Mouse (Mus musculus): Measurements from ENCODE around the gene Dact1.

Gene Dact1

DNA sequence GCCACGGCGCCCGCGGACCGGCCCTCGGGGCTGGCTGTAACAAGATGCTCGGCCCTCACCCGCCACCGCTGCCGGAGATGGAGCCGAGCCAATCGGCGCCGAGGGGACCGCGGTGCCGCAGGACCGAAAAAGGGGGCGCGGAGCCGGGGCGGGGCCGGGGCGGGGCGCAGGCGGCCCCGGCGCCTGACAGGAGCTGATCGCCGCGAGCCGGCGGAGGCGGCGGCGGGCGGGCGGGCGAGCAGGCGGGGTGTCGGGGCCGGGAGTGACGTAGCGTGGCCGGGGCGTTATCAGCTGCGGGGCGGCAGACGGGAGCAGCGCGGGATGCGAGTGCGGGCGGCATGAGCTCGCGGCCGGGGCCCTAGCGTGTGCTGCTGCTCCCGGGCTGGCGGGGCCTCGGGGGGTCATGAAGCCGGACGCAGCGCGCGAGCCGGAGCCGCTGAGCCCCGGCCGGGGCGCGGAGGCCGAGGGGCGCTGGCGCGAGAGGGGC, at the start of gene Dact1:
Dact1 (plus strand) TSS at position 304 of the 487 bp plus-strand sequence.
- DNase-seq (ENCODE audit: extremely low read depth, low read depth) = no peak

DNA sequence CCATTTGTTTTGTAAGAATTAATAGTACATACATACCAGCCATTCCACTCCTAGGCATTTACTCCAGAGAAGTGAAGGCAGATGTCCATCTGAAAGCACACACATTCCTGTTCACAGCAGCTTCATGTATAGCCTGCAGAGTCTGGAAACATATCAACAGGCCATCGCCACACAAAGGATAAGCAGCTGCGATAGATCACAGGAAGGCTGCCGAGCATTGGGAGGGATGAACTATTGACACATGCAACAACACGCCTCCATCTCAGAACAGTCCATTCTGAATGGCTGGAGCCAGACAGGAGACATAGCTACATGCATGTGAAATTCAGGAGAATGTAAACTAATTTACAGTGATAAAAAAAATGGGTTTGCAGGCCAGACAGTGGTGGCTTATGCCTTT, 45.5 kb upstream of the Dact1 start:
- DNase-seq (ENCODE audit: extremely low read depth, low read depth) = no peak

DNA sequence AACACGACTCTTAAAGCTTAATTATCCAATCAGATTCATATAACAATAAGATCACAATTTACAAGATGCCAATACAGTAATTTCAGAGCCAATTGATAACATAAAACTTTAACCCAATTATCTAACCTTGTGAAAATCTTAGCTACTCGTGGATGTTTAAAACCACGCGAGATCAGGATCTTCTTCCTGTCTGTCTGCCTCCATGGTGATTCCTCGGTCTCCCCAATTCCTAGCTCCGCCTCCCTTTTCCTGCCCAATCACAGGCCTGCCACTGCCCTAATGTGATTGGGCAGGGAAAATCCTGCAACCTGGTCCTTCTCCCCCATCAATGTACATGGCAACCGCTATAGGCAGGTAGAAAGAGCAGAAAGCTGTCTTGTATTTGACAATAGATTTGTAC, 40.3 kb upstream of the Dact1 start:
- no peak for DNase-seq (ENCODE audit: extremely low read depth, low read depth)

DNA sequence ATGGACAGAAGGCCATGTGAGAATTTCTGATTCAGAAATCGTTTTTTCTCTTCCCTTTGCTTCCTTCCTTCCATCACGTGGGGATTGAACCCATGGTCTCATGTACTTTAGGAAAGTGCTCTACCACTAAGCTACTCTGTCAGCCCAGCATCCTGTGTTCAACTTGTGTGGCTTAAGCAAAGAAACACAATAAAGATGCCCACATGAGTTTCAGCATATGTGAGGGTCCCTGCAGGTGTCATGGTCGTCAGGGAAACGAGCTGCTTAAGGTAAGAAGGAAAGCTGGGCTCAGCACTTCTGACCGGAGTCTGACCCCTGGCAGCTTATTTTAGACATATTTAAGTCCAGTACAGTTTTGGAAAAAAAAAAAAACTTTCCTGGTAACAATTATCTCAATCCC, 38.6 kb upstream of the Dact1 start:
- DNase-seq (ENCODE audit: extremely low read depth, low read depth) = no peak

DNA sequence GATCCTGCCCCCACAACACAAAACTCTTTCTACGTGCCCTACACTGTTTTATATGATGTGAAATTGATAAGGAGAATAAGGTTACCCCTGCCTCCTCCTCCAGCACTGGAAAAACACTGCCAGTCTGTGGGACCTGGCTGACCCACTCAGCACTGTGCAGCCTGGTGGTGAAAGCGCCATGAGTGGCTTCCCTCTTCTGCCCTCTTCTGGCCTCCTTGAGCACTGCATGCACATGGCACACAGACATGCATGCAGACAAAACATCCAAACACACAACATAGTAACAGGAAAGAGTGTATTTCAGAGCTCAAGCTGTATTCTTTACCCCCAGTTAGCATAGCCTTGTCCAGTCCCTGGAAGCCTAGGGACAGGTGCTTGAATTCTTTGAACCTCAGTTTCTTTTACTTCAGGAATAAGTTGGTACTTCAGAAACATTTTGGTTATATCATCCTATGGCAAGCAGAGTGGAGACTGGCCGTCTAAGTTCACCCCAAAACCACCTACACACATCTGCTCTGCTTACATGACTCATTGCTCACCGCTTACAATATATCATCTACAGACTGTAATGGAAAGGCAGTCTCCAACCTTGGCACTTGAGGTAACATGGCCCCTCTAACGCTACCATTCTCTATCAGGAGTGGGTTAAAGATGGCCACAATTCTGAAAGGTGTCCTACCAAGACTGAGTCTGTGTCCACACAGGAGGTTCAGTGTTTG, 35.0 kb upstream of the Dact1 start:
- DNase-seq (ENCODE audit: extremely low read depth, low read depth) = no peak

DNA sequence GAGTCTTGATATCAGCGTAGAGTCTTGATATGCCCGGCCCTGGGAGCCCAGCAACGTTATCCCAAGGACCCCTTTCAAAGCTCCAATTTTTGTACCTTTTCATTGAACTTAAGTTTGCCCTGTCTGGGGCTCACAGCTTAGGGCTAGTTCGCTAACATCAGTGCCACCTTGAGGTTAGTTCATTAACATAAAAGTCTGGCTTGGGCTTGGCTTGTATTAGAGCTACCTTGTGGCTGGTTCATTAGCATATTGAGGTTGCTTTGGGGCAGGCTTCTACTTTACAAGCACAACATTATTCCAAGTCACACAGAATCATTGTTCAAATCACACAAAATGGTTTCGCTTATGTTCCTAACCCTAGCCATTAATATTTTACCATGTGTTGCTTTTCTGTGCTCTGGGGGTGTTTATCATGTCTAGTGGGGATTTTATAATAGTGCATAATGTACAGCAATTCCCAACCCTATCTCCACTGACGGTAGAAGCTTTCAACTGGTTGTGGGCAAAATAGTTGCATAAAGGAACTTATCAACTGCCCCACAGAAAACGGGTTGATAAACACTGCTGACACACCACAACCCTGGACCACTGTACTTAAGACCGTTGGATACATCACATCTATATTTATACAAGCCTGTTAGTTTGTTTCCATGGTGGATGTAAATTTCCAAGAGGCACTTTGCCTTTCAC, 33.6 kb upstream of the Dact1 start:
- no peak for DNase-seq (ENCODE audit: extremely low read depth, low read depth)

DNA sequence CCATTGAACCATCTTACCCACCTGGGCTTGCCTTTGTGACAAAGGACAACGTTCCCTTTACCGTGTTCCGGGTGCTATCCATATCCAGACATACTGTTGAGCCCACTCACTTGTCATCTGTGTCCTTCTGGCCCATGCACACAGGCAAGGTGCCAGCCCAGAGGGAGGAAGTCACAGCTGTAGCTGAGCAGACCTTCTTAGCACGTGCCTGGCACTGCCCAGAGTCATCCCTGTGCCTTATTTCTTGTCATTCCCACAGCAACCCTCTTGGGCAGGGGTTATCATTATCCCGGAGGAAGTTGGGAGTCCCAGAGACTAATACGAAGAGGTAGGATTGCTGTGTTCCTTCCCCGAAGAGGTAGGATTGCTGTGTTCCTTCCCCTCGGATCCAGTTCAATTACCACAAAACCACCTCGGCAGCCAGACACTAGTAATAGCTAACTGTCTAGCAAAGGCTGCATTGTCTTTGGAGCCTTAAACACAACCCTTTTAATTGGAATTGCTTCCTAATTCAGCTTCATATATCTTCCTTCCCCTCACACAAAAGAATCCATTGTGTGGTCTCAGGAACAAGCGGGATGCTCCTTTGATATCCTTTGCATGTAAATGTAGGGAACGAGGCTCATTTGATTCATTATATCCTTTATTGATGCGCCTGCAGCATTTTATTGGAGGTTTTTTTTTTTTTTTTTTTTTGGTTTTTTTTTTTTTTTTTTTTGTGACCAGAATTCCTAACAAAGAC, 30.0 kb upstream of the Dact1 start:
- no peak for DNase-seq (ENCODE audit: extremely low read depth, low read depth)

DNA sequence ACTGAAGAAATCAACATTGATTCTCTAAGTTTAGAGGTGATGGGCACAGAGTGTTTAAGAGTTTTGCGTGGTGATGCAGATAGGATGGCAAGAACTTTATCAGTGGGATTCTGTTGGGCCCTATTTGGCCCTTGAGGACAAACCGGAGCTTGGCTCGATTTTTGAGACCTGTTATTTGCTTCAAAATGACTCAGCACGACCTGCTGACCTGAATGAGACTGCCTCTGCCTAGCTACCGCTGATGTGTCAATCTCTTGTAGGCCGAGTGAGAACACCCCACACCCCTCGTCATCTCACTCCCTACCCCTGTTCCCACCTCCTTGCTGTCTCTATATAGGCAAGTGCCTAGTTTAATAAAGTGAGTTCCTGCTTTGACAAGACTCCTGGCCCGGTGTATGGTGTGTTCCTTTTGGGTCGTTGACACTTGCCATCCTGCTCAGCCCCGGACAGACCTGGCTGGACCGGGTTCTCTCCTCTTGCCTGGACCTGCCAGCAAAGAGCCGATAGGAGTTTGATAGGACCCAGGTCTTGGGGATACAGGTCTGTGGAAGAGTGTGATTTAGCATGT, 28.4 kb upstream of the Dact1 start:
- no peak for DNase-seq (ENCODE audit: extremely low read depth, low read depth)

DNA sequence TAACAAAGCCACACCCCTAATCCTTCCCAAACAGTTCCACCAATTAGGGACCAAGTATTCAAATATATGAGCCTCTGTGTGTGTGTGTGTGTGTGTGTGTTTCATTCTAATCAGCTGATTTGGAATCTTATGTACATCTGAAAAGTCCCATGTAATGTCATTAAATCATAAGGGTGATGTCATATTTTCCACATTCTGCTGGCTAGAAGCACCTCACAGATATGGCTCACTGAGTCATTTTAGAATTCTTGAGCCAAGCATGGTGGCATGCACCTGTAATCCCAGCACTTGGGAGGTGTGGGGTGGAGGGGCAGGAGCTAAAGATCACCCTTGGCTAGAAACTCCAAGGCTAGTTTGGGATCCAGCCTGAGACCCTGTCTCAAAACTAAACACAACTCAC, 24.3 kb upstream of the Dact1 start:
- DNase-seq (ENCODE audit: extremely low read depth, low read depth) = no peak

DNA sequence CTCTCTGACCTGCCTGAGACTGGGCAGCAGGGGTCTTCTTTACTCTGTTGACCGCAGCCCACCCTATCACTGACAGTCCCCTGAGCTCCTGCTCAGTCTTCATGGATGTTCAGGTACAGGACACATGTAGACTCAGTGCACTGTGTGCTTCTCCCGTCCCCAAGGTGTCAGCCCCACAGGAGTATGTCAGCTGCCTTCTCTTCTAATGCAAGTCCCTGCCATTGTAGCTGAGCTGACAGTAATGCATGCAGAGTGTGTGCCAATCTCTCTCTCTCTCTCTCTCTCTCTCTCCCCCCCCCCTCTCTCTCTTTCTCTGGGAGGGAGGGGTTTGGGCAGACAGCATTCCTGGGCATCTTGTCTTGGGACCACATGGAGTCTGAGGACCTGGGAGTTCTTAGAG, 19.2 kb upstream of the Dact1 start:
- no peak for DNase-seq (ENCODE audit: extremely low read depth, low read depth)

DNA sequence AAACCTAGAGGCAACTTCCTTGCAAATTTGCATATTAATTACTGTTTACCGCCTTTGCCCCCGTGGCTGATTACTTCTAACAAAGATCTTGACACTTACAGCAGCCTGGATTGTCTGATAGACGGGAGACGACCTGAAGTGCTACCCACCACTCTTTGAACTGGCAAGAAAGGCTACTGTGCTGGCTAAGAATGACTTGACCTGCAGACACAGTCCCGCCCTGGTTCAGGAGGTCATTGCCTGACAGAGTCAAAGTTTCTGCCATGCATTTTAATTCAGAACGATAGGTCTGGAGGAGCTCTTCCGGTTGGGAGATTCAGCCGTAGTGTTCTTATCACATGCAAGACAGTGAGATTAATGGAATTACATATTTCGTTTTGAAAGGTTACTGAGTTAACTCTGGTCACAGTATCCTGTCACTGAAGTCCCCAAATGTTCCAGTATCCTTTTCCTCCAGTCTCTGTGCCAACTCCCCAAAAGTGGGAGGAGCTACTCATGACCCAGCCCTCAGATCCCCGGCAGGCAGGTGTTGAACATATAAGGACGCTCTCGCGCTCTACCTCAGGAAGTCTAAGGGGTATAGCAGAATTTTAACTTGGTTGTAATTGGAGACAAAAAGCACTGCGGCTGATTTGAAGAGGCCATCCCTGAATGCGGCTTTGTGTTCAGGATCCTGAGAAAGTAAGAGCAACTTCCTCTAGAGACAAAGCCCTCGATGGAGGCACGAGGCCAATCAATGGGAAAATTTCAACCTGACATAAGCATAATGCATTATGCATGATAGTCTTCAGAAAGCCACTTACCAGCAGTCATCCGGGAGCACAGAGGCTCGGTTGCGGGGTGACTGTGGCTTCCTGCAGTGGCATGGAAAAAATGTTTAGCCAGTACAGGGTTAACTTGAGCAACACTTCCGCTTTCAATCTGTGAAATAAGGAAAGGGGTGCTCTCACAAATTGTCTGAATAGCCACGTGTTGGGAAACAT, 15.4 kb upstream of the Dact1 start:
- DNase-seq (ENCODE audit: extremely low read depth, low read depth) = no peak

DNA sequence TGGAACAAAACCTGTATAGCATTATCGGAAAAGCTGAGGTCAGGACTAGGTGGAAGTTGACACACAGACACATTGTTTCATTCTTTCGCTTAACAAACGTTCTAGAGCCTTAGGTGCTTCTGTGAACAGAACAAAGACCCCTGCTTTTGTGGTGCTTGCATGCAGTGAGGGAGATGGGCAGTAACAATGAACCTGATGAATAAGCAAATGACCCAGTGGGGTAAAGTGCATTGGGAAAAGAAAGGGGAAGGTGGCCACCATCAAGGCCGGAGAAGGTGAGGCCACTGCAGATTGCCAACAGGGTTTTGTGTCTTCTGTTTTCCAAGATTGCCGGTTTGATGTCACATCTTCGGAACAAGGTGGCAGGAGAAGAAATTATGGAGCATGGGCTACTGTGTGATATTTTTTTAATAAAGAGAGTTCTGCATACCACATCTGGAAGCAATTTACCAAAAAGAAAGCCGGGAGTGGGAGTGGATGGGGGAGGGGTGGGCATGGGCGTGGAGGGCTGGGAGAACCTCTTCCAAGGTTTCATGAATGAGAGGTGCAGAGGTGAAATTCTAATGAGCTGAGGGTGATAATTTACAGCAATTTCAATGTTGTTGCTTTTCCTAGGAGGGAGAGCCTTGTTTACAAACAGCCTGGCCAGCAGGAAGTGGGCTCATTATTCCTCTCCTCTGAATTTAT, 12.7 kb upstream of the Dact1 start:
- DNase-seq (ENCODE audit: extremely low read depth, low read depth) = no peak

DNA sequence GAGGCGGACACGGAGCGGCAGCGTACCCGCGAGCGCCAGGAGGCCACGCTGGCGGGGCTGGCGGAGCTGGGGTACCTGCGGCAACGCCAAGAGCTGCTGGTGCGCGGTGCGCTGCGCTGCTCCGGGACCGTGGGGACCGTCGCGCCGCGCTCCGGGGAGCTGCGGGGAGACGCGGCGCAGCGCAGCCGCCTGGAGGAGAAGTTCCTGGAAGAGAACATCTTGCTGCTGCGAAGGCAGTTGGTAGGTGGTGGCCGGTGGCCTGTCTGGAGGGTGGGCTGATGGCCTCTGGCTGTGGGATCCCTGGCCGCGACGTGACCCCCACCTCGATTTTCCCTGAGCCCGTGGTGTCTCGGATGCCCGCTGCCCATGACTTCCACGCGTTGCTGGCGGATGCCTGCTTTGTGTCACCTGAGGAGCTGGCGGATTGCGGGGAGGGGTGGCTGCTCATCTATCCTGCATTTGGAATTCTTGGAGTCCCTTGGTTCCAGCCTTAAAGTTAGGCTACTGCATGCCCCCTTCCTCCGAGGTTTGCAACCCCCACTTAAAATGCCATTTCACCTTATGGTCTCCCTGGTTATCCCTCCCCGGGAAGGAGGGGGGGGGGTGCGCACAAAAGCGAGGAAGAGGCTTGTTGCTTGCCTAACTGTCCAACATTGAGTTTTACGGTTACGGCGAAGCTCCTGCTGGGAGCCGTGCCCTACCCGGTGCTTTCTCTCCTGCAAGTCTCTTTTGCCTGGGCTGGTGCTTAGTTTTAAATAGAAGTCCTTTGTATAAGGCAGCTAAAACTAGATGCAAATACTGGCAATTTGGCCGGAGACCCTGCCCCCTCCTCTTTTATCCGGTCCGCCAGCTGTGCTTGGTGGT, 616 bp downstream of the Dact1 start:
- no peak for DNase-seq (ENCODE audit: extremely low read depth, low read depth)

DNA sequence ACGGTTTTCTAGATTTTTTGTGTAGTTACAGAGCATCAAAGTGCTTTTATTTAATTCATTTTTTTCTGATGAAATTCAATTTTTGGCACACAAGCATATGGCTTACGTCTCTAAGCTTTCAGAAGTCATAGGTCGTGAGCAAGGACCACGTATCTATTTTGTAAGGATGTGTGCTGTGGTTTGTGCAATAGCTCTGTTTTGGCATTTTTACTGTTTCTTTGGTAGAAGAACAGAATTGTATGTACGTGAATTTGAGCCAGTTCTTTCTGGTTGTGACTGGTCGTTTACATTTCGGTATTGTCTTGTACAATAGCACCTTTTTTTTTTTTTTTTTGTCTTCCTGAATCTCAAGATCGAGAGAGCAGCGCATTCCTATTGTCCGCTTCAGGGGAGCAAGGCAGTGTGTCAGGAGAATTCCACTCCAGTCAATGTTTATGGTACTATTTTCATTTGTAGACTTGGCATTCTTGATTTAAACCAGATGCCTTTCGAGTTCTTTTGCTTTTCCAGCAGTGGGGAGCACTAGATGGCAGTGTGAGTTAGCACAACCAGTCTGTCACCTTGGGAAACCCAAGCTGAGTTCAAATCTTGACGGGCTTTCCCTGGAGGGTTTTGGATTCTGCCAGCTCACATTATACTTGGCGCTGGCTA, 1.7 kb downstream of the Dact1 start:
- no peak for DNase-seq (ENCODE audit: extremely low read depth, low read depth)

DNA sequence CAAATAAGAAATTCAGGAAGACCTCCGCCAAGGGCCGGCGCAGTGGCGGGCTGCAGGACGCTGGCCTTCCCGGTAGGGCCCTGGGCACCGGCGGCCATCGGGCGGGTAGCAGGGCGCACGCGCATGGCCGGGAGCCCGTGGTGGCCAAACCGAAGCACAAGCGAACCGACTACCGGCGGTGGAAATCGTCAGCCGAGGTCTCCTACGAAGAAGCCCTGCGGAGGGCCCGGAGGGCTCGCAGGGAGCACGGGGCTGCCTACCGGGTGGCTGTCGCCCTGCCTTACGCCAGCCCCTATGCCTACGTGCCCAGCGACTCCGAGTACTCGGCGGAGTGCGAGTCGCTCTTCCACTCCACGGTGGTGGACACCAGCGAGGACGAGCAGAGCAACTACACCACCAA, 8.6 kb downstream of the Dact1 start:
- no peak for DNase-seq (ENCODE audit: extremely low read depth, low read depth)

DNA sequence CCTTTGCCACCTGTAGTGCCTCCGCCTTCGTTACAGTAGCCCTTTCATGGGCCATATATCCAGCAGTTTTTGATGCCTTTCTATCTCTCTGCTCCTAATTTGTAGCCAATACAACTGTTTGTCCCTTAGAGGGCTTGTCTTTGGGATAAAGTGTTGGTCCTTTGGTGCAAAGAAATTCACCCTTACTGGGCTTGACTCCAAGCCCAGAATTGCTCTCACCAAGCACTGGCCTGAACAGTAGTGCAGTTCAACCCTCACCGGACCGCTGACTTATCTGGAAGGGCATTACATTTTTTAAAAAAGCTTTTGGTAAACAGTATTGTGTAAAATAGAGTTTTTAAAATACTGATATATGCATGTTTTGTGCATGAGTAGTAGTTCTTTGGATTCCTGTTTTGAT, 9.9 kb downstream of the Dact1 start:
- DNase-seq (ENCODE audit: extremely low read depth, low read depth) = no peak

DNA sequence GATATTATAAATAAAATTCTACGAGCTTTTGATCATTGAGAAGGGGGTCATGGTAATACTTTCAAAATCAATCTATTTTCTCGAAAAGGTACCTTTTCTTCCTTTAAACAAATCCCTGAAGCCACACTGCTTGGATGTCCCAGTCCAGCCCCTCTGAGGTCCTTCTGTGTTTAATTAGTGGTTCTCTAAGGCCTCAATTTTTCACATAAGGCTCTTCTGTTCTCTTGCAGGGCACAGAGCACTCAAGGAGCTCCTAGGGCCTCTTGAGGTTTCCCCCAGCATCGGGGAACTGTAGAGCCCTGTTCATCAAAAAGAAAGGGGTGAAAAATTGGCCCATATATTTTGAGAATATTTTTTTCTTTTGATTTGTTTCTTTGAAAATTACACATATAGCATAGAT, 23.0 kb downstream of the Dact1 start:
- no peak for DNase-seq (ENCODE audit: extremely low read depth, low read depth)

DNA sequence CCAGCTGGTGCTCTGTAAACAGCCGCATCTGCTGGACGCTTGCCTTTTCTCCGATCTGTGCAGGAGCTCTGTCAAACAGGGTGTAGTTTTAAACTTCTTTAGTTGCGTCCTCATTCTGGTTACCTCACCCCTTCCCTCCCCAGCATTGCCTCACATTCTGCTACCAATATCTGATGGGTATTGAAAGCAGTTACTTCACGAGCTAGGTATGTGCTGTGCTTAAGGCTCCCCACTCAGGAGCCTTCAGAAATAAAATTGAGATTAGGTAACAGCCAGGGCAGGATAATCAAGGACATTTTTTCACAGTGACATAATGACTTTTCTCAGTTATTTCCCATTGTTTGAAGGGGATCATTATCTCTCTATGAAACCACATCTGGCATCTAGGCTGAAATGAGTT, 23.9 kb downstream of the Dact1 start:
- no peak for DNase-seq (ENCODE audit: extremely low read depth, low read depth)

Data from MEL-GATA-1-ER (cell line).